Mouse (Mus musculus): ENCODE measurements at regions not wholly inside any gene's neighbourhood (a gene's known extent, or its start where the extent isn't known, plus 50 kb on each side); places are given as distances from the start of the nearest gene placed in this dataset.
A peak's percentile ranks its signal among the peaks of the same experiment; 100 is the strongest.

DNA sequence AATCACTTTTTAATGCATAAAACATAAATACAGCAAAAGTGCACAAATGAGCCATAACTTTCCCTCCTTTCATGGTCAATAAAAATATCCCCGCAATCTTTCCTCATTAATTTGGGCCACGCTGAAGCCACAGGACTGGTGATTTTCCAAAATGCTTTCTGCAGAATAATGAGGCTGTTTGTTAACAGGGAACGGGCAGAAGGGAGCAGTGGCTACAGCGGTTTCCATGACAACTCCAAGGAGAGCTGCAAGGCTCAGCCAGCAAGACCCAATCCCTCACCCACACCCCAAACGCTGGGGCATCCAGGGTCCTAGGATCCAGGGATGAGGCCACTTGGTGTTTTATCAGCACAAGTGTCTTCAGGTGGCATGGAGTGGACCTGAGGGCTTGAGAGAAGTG lies 248.2 kb upstream of the Kcnab2 start:
- H3K27ac ChIP-seq = no peak overlapping the region
- DNase-seq (ENCODE audit: low spot score) = peak; percentile 52
- no peak overlapping the region for H3K9ac ChIP-seq
- no peaks in the 10 kb centered on the region for H3K36me3 ChIP-seq (replicated peaks; ENCODE audit: control insufficient read depth, insufficient read depth)
- no peak for ATAC-seq (ENCODE audit: low FRiP score)
- 20% methylated on average over 5 of the region's 5 CpGs for WGBS
- H3K4me1 ChIP-seq (replicated peaks; ENCODE audit: control insufficient read depth, insufficient read depth, low read length) = peaks cover 20% of the 10 kb centered on the region
- no peak overlapping the region for H3K4me2 ChIP-seq (replicated peaks)
- no peak overlapping the region for H3K4me3 ChIP-seq (replicated peaks; ENCODE audit: low read length)
- no peaks in the 10 kb centered on the region for H3K27me3 ChIP-seq (ENCODE audit: control insufficient read depth, insufficient read depth, low read length)
- H3K9me3 ChIP-seq (ENCODE audit: control insufficient read depth, low read length) = no peaks in the 10 kb centered on the region

DNA sequence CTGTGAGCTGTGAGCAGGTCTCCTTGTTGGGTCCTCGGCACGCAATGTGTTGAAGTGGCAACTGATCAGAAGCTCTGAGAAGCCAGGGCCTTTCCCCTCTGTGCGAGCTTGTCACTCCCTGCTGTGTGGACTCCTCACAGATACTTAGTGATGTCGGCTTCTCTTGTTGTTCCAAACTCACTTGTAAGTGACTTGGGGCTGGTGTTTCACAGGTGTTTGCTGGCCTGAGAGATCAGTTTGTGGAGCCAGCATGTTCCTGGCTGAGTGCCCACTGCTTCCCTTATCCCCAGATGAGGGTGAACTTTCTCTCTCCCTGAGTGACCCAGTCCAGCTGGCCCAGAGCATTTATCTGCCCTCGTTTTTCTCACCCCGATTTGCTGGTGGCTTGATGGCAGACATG lies 247.8 kb upstream of the Kcnab2 start:
- no peaks in the 10 kb centered on the region for H3K9me3 ChIP-seq (ENCODE audit: control insufficient read depth, low read length)
- no peak overlapping the region for H3K9ac ChIP-seq
- DNase-seq (ENCODE audit: low spot score) = no peak
- peaks cover 20% of the 10 kb centered on the region for H3K4me1 ChIP-seq (replicated peaks; ENCODE audit: control insufficient read depth, insufficient read depth, low read length)
- no peaks in the 10 kb centered on the region for H3K27me3 ChIP-seq (ENCODE audit: control insufficient read depth, insufficient read depth, low read length)
- WGBS = 42% methylated on average over 6 of the region's 6 CpGs
- H3K4me3 ChIP-seq (replicated peaks; ENCODE audit: low read length) = no peak overlapping the region
- H3K36me3 ChIP-seq (replicated peaks; ENCODE audit: control insufficient read depth, insufficient read depth) = no peaks in the 10 kb centered on the region
- no peak overlapping the region for H3K4me2 ChIP-seq (replicated peaks)
- no peak overlapping the region for H3K27ac ChIP-seq
- no peak for ATAC-seq (ENCODE audit: low FRiP score)

DNA sequence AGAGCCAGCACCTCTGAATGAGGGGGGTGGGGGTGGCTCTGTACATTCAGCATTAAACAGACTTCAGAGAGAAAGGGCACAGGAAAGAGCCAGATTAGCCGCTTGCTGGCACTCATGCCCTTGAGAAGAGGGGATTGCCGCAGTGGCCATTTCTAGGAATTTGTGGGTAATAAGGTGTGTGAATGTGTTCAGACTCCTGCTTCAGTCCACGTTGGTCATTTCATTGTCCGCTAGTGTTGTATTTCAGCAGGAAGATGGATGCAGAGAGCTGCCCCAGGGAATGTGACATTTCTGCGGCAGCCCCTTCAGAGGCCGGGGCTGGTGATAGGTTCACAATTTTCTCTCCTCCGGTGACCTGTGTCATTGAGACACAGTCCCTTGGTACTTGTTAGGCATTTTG lies 247.1 kb upstream of the Kcnab2 start:
- Histone ChIP-seq H3K4me3 (replicated peaks; ENCODE audit: low read length) (no peak overlapping the region), H3K36me3 (replicated peaks; ENCODE audit: control insufficient read depth, insufficient read depth) (no peaks in the 10 kb centered on the region), H3K27me3 (ENCODE audit: control insufficient read depth, insufficient read depth, low read length) (no peaks in the 10 kb centered on the region), H3K27ac (no peak overlapping the region), H3K9ac (no peak overlapping the region), H3K4me2 (replicated peaks) (no peak overlapping the region), H3K4me1 (replicated peaks; ENCODE audit: control insufficient read depth, insufficient read depth, low read length) (peaks cover 23% of the 10 kb centered on the region), H3K9me3 (ENCODE audit: control insufficient read depth, low read length) (no peaks in the 10 kb centered on the region)
- ATAC-seq (ENCODE audit: low FRiP score) (no peak), DNase-seq (ENCODE audit: low spot score) (no peak)
- 73% methylated on average over 7 of the region's 7 CpGs for WGBS

DNA sequence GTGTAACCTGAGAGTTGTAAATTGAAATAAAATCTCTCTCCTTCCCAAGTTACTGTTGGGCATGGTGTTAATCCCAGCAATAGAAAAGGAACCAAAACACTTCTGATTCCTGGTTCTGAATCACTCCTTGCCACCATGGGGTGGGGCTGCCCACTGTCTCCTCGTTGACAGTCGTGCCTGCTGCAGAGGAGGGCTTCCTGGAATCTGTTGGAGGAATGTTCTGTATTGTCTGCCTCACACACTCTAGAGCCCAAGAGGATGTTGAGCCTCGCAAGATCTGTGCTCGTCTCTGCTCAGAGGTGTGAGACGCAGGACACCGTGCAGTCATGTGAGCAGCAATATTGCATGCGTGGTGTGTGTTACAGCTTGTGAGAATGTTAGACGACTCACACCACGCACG lies 246.4 kb upstream of the Kcnab2 start:
- no peaks in the 10 kb centered on the region for H3K9me3 ChIP-seq (ENCODE audit: control insufficient read depth, low read length)

DNA sequence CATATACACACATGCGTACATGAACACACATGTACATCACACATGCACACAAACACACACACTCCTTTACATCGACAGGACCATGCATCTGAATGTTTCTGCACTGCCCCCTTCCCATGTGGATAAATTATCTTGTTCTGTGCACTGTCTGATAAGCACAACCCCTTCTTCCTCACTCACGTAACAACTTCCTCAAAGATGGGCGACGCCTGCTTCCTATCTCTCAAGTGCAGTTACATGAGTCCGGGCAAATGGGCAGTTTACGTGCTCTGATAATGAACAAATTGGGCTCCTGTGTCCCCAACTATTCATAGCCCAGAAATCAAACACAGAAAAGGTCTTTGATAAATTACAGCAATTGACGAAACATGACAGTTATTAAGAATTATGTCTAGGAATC lies 242.9 kb upstream of the Kcnab2 start:
- DNase-seq (ENCODE audit: low spot score) (no peak), ATAC-seq (ENCODE audit: low FRiP score) (no peak)
- no peak overlapping the region for H3K4me2 ChIP-seq (replicated peaks)
- H3K9ac ChIP-seq = no peak overlapping the region
- H3K4me3 ChIP-seq (replicated peaks; ENCODE audit: low read length) = no peak overlapping the region
- H3K27me3 ChIP-seq (ENCODE audit: control insufficient read depth, insufficient read depth, low read length) = no peaks in the 10 kb centered on the region
- no peak overlapping the region for H3K27ac ChIP-seq
- WGBS = 91% methylated on average over 8 of the region's 8 CpGs
- H3K36me3 ChIP-seq (replicated peaks; ENCODE audit: control insufficient read depth, insufficient read depth) = no peaks in the 10 kb centered on the region
- H3K4me1 ChIP-seq (replicated peaks; ENCODE audit: control insufficient read depth, insufficient read depth, low read length) = peaks cover 18% of the 10 kb centered on the region
- H3K9me3 ChIP-seq (ENCODE audit: control insufficient read depth, low read length) = no peaks in the 10 kb centered on the region

More for the DNA sequence above, 246.4 kb upstream of the Kcnab2 start:
- no peaks in the 10 kb centered on the region for H3K36me3 ChIP-seq (replicated peaks; ENCODE audit: control insufficient read depth, insufficient read depth)
- 77% methylated on average over 10 of the region's 10 CpGs for WGBS
- DNase-seq (ENCODE audit: low spot score) (no peak), ATAC-seq (ENCODE audit: low FRiP score) (no peak)
- H3K27me3 ChIP-seq (ENCODE audit: control insufficient read depth, insufficient read depth, low read length) = no peaks in the 10 kb centered on the region
- H3K4me3 ChIP-seq (replicated peaks; ENCODE audit: low read length) = no peak overlapping the region
- peaks cover 26% of the 10 kb centered on the region for H3K4me1 ChIP-seq (replicated peaks; ENCODE audit: control insufficient read depth, insufficient read depth, low read length)
- H3K27ac ChIP-seq = no peak overlapping the region
- no peak overlapping the region for H3K4me2 ChIP-seq (replicated peaks)
- no peak overlapping the region for H3K9ac ChIP-seq

DNA sequence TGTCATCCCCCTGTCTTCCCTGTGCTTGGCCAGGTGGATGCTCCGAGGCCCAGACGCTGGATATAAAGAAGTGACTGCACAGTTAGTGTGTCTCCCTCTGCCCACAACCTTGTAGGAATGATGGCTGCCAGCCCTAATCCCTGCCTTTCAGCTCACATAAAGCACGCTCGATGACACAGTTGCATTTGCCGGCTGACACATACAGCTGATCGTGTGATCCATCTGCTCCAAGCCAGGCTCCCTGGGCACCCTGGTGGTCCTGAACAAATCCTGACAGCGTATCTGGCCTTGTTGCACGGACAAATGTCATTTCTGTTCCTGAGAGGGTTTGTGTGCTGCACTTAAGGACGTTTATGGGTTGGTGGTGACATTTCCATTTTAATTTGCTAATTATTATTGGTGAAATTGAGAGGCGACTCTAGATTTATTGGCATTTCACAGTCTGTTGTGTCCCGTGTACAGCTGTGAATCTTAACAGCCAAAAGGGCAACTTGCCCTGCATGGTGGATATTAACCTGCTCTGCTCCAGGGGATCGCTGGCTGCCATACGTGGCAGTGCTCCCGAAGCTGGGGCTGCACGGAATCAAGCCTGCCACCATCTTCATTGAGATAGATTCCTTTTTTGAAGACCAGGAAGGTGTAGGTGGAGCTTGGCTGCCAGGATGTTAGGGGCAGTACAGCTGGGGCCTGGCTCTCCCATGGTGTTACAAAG lies 241.9 kb upstream of the Kcnab2 start:
- H3K9ac ChIP-seq = no peak overlapping the region
- no peaks in the 10 kb centered on the region for H3K36me3 ChIP-seq (replicated peaks; ENCODE audit: control insufficient read depth, insufficient read depth)
- H3K9me3 ChIP-seq (ENCODE audit: control insufficient read depth, low read length) = no peaks in the 10 kb centered on the region
- DNase-seq (ENCODE audit: low spot score) (no peak), ATAC-seq (ENCODE audit: low FRiP score) (no peak)
- no peak overlapping the region for H3K4me2 ChIP-seq (replicated peaks)
- 54% methylated on average over 15 of the region's 15 CpGs for WGBS
- no peaks in the 10 kb centered on the region for H3K27me3 ChIP-seq (ENCODE audit: control insufficient read depth, insufficient read depth, low read length)
- H3K4me1 ChIP-seq (replicated peaks; ENCODE audit: control insufficient read depth, insufficient read depth, low read length) = peaks cover 8% of the 10 kb centered on the region
- H3K4me3 ChIP-seq (replicated peaks; ENCODE audit: low read length) = no peak overlapping the region
- no peak overlapping the region for H3K27ac ChIP-seq

DNA sequence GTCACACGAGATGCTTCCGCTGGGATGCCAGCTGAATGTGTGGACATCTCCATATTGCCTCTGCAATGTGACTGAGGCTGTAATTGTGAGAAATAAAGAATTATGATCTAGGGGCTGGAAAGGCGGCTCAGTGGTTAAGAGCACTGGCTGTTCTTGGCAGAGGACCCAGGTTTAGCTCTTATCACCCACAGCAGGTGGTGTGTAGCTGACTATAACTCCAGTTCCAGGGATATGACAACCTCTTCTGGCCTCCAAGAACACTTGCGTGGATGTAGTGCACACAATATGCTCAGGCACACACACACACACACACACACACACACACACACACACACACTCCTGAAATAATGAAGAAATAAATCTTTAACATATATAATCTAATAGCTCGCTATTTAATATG lies 232.7 kb upstream of the Kcnab2 start:
- ATAC-seq (ENCODE audit: low FRiP score) (no peak), DNase-seq (ENCODE audit: low spot score) (no peak)
- H3K9ac ChIP-seq = no peak overlapping the region
- H3K27ac ChIP-seq = no peak overlapping the region
- H3K4me3 ChIP-seq (replicated peaks; ENCODE audit: low read length) = no peak overlapping the region
- 81% methylated on average over 5 of the region's 5 CpGs for WGBS
- H3K36me3 ChIP-seq (replicated peaks; ENCODE audit: control insufficient read depth, insufficient read depth) = no peaks in the 10 kb centered on the region
- H3K4me2 ChIP-seq (replicated peaks) = no peak overlapping the region
- H3K27me3 ChIP-seq (ENCODE audit: control insufficient read depth, insufficient read depth, low read length) = no peaks in the 10 kb centered on the region
- H3K4me1 ChIP-seq (replicated peaks; ENCODE audit: control insufficient read depth, insufficient read depth, low read length) = no peaks in the 10 kb centered on the region
- H3K9me3 ChIP-seq (ENCODE audit: control insufficient read depth, low read length) = no peaks in the 10 kb centered on the region

DNA sequence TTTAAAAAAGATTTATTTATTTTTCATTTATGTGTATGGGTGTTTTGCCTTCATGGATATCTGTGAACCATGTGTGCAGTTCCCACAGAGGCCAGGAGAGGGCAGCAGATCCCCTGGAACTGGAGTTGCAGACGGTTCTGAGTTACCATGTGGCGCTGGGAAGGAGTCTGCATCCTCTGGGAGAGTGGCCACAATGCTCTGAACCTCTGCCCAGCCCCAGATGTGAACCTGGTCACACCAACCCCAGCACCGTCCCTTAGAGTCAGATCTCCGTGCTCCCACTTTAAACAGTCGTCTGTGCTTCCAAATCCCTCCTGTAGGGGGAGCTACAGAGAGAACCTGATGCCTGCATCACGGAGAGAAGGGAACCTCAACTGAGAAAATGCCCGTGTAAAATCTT lies 222.5 kb upstream of the Kcnab2 start:
- no peaks in the 10 kb centered on the region for H3K9me3 ChIP-seq (ENCODE audit: control insufficient read depth, low read length)
- H3K4me1 ChIP-seq (replicated peaks; ENCODE audit: control insufficient read depth, insufficient read depth, low read length) = peaks cover 18% of the 10 kb centered on the region
- ATAC-seq (ENCODE audit: low FRiP score) (no peak), DNase-seq (ENCODE audit: low spot score) (no peak)
- no peak overlapping the region for H3K27ac ChIP-seq
- WGBS = 78% methylated on average over 7 of the region's 7 CpGs
- no peak overlapping the region for H3K4me2 ChIP-seq (replicated peaks)
- H3K36me3 ChIP-seq (replicated peaks; ENCODE audit: control insufficient read depth, insufficient read depth) = no peaks in the 10 kb centered on the region
- H3K27me3 ChIP-seq (ENCODE audit: control insufficient read depth, insufficient read depth, low read length) = no peaks in the 10 kb centered on the region
- no peak overlapping the region for H3K9ac ChIP-seq
- H3K4me3 ChIP-seq (replicated peaks; ENCODE audit: low read length) = no peak overlapping the region

DNA sequence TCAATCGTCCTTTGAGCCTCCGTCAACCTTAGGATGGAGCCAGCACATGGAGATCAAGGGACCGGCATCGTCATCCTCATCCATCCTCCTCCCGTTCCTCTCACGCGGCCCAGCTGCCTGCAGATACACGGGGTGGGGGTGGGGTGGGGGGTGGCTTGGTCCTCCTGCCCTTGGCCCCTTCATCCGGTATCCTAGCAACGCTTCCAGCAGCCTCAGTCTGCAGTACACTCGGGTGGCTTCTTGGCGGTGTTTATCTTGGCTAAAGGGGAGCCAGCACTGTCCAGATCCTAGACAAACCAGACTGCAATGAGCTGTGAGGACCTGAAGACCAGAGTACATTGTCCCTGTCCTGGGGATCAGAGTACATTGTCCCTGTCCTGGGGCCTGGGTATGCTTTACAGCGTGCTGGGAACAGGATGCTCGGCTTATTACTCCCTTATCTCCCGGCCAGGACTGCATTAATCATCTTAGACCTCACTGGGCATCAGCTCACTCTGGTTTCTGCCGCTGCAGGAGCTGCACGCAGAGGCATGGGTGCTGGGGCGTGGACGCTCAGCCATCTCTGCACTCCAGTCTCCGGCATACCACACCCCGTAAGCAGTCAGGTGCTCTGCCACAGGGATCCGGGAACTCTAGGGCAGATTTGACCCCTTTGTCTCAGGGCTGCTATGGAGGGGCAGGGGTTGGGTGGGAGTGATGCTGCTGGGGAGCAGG lies 219.7 kb upstream of the Kcnab2 start:
- no peaks in the 10 kb centered on the region for H3K9me3 ChIP-seq (ENCODE audit: control insufficient read depth, low read length)
- peak; percentile 56 for DNase-seq (ENCODE audit: low spot score)
- peak overlapping the region; percentile 11; the same call in 1 of the 2 replicates for H3K4me2 ChIP-seq (replicated peaks)
- H3K9ac ChIP-seq = peak overlapping the region; percentile 33
- H3K27me3 ChIP-seq (ENCODE audit: control insufficient read depth, insufficient read depth, low read length) = no peaks in the 10 kb centered on the region
- H3K4me3 ChIP-seq (replicated peaks; ENCODE audit: low read length) = no peak overlapping the region
- H3K36me3 ChIP-seq (replicated peaks; ENCODE audit: control insufficient read depth, insufficient read depth) = no peaks in the 10 kb centered on the region
- peak; percentile 84 for ATAC-seq (ENCODE audit: low FRiP score)
- WGBS = 17% methylated on average over 22 of the region's 22 CpGs
- peak overlapping the region; percentile 78 for H3K27ac ChIP-seq
- H3K4me1 ChIP-seq (replicated peaks; ENCODE audit: control insufficient read depth, insufficient read depth, low read length) = peaks cover 18% of the 10 kb centered on the region

Measured in hindbrain, embryonic 14.5 days (tissue).